Mouse (Mus musculus) neural tube, embryonic 13.5 days (tissue): ENCODE results near the gene Notch4. TPM values are rescaled to one million over a fixed set of nuclear protein-coding genes. Genes with fewer than 3 reads are reported as not detected.

ENCODE experiments used
- ATAC-seq: fragments of 200-750 bp; cut with Nextera tagmentation; 2 replicates; pipeline ENCODE4 v1.8.0; 2017; ENCODE audit warnings: low read depth, mild to moderate bottlenecking, moderate TSS enrichment, moderate library complexity
- H3K27ac ChIP-seq: fragments of 300-500 bp; sonication (generic); replicated peaks from 2 replicates; pipeline ENCODE4 v1.5.1; 2015; ENCODE audit warnings: moderate library complexity, mild to moderate bottlenecking, inconsistent platforms
- H3K27me3 ChIP-seq: fragments of 300-500 bp; sonication (generic); 2 replicates; pipeline ENCODE4 v1.6.1; 2015; ENCODE audit warnings: mild to moderate bottlenecking, inconsistent platforms
- H3K36me3 ChIP-seq: fragments of 300-500 bp; sonication (generic); 2 replicates; pipeline ENCODE4 v1.6.1; 2015; ENCODE audit warnings: mild to moderate bottlenecking, inconsistent platforms
- H3K4me1 ChIP-seq: fragments of 300-500 bp; sonication (generic); replicated peaks from 2 replicates; pipeline ENCODE4 v1.6.1; 2015; ENCODE audit warnings: inconsistent platforms
- H3K4me2 ChIP-seq: fragments of 300-500 bp; sonication (generic); 2 replicates; pipeline ENCODE4 v1.6.1; 2015; ENCODE audit warnings: inconsistent platforms, mild to moderate bottlenecking, moderate library complexity
- H3K4me3 ChIP-seq: fragments of 300-500 bp; sonication (generic); 2 replicates; pipeline ENCODE4 v1.5.1; 2015; ENCODE audit warnings: mild to moderate bottlenecking, inconsistent platforms
- H3K9ac ChIP-seq: fragments of 300-500 bp; sonication (generic); 2 replicates; pipeline ENCODE4 v1.6.1; 2015; ENCODE audit warnings: moderate library complexity, mild to moderate bottlenecking, inconsistent platforms
- H3K9me3 ChIP-seq: fragments of 300-500 bp; sonication (generic); 2 replicates; pipeline ENCODE4 v1.6.1; 2016; ENCODE audit warnings: inconsistent platforms
- WGBS: fragments of 180-500 bp; shearing (Covaris S2); methylation state at CpG from one replicate; pipeline ENCODE4 v1.1.7; 2015; 5-methylcytosine and 5-hydroxymethylcytosine counted together
- polyA plus RNA-seq: library from polyadenylated mRNA; unstranded; fragments of >200 nt; fragmentation: Nextera tagmentation; extraction: Ambion mirVana; gene quantifications from 2 replicates; pipeline ENCODE4 v1.2.1, GENCODE M21; 2015

Notch4 gene
- polyA plus RNA-seq, 1 experiment from 2014 or later = 9.5 TPM

GRCm38 (mm10) chr17:34589206-34589605 lies 25.1 kb downstream of the Notch4 start:
- Histone ChIP-seq H3K9me3 (no peaks in the 10 kb centered on the region), H3K36me3 (no peaks in the 10 kb centered on the region), H3K9ac (peak overlapping the region; percentile 17; the same call in 1 of the 2 replicates), H3K4me2 (peak overlapping the region; percentile 21), H3K4me3 (no peak overlapping the region), H3K27ac (peak overlapping the region; percentile 54; the same call in 1 of the 2 replicates), H3K4me1 (peaks cover 75% of the 10 kb centered on the region), H3K27me3 (no peaks in the 10 kb centered on the region)
- 56% methylated on average over 7 of the region's 7 CpGs for WGBS
- ATAC-seq = no peak

DNA sequence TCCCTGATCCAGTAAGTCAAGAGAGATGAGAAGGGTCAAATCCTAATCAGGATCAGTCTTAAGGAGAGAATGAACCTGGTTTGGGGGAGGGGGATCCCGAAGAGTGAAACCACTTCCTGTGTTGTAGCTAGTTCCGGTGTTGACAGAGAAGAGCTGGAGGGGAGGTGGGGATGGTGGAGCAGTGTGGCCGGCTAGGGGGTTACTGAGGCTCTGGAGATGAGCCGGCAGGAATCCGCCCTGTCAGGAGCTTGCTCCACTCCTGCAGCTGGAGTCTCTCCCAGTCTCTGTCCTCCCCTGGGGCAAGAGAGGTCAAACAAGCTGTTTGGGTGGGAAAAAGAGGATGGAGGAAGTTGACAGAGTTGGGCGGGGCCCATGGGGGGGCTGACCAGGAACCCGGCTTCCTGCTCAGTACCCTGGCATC lies 25.6 kb downstream of the Notch4 start, which contains the start of gene Gpsm3:
TSS of gene Gpsm3 (plus strand) at position 126 of the 421 bp plus-strand sequence.
- no peaks in the 10 kb centered on the region for H3K9me3 ChIP-seq
- peaks cover 80% of the 10 kb centered on the region for H3K4me1 ChIP-seq
- H3K27ac ChIP-seq = peak within 1 kb of the TSS; percentile 99; the same call in 1 of the 2 replicates
- peaks cover 3% of the 10 kb centered on the region for H3K36me3 ChIP-seq
- peak within 1 kb of the TSS; percentile 91 for H3K4me2 ChIP-seq
- H3K9ac ChIP-seq = peak within 1 kb of the TSS; percentile 17; the same call in 1 of the 2 replicates
- 40% methylated on average over 7 of the region's 7 CpGs for WGBS
- H3K4me3 ChIP-seq = 0 out of 2 replicates have a peak within 1 kb of the TSS, but pooled peaks have one; percentile 0
- ATAC-seq = no peak
- no peaks in the 10 kb centered on the region for H3K27me3 ChIP-seq

- Histone ChIP-seq H3K4me1 (peaks cover 84% of the 10 kb centered on the region), H3K4me2 (peak overlapping the region; percentile 91), H3K9me3 (no peaks in the 10 kb centered on the region), H3K27ac (peak overlapping the region; percentile 99), H3K36me3 (peaks cover 10% of the 10 kb centered on the region), H3K4me3 (0 out of 2 replicates have a peak overlapping the region, but pooled peaks have one; percentile 0), H3K9ac (no peak overlapping the region), H3K27me3 (no peaks in the 10 kb centered on the region)
- 70% methylated on average over 15 of the region's 15 CpGs for WGBS
- no peak for ATAC-seq
Observed at GRCm38 (mm10) chr17:34590154-34590987, 26.3 kb downstream of the Notch4 start.

GRCm38 (mm10) chr17:34591029-34591993 lies 27.2 kb downstream of the Notch4 start, which contains the start of gene Pbx2:
TSS of gene Pbx2 (plus strand) at chr17:34591266.
- ATAC-seq = peak; percentile 6
- H3K9ac ChIP-seq = peak within 1 kb of the TSS; percentile 98
- H3K36me3 ChIP-seq = peaks cover 18% of the 10 kb centered on the region
- H3K27me3 ChIP-seq = no peaks in the 10 kb centered on the region
- peak within 1 kb of the TSS; percentile 81 for H3K4me3 ChIP-seq
- peak within 1 kb of the TSS; percentile 91 for H3K4me2 ChIP-seq
- WGBS = 3% methylated on average over 21 of the region's 21 CpGs
- H3K4me1 ChIP-seq = peaks cover 76% of the 10 kb centered on the region
- no peaks in the 10 kb centered on the region for H3K9me3 ChIP-seq
- peak within 1 kb of the TSS; percentile 99 for H3K27ac ChIP-seq

GRCm38 (mm10) chr17:34591994-34592375 lies 27.9 kb downstream of the Notch4 start:
- ATAC-seq = peak; percentile 15
- Histone ChIP-seq H3K9ac (peak overlapping the region; percentile 98), H3K36me3 (peaks cover 18% of the 10 kb centered on the region), H3K4me3 (peak overlapping the region; percentile 81), H3K9me3 (no peaks in the 10 kb centered on the region), H3K4me2 (peak overlapping the region; percentile 91), H3K4me1 (peaks cover 73% of the 10 kb centered on the region), H3K27me3 (no peaks in the 10 kb centered on the region), H3K27ac (peak overlapping the region; percentile 99)
- 2% methylated on average over 16 of the region's 35 CpGs for WGBS

DNA sequence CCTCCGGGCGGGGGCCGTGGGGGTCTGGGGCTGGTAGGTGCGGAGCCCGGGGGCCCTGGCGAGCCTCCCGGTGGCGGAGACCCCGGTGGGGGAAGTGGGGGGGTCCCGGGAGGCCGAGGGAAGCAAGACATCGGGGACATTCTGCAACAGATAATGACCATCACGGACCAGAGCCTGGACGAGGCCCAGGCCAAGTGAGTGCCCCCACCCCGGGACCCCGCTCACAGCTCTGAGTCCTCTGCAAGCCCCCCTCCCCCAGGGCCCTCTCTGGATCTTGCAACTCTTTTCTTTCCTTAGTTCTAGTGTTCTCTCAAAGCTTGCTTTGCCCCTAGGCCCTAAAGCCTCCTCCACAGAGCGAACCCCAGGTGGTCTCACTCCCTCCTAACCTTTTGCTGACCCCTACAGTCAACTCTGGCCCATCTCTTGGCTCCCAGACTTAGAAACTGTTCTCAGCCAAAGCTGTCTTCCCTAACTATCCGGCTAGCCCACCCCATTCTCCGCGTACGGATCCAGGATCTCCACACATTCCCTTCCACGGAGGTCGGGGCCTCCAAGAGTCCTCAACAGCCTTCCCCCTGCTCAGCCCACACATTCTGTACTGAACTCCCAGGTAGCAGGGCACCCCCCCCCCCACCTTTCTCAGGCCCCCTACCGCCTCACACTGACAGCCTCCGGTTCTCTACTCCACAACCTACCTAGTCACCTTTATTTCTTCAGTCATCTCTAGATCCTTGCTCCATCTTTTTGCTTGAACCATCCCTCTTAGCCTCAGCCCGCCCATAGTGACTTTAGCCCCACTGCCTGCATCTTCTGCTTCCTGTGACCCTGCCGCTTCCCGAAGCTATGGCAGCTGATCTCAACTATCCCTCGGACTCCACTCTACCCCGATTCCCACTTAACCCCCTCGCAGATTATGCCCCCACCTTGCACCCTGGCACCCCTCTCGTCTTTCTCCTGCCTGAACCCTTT lies 28.8 kb downstream of the Notch4 start:
- peak overlapping the region; percentile 81 for H3K4me3 ChIP-seq
- H3K4me1 ChIP-seq = peaks cover 76% of the 10 kb centered on the region
- peak overlapping the region; percentile 99 for H3K27ac ChIP-seq
- peak; percentile 33 for ATAC-seq
- no peaks in the 10 kb centered on the region for H3K9me3 ChIP-seq
- 2% methylated on average over 27 of the region's 32 CpGs for WGBS
- H3K36me3 ChIP-seq = peaks cover 18% of the 10 kb centered on the region
- peak overlapping the region; percentile 98 for H3K9ac ChIP-seq
- peak overlapping the region; percentile 91 for H3K4me2 ChIP-seq
- H3K27me3 ChIP-seq = no peaks in the 10 kb centered on the region

- WGBS = 48% methylated on average over 34 of the region's 34 CpGs
- peak overlapping the region; percentile 98 for H3K9ac ChIP-seq
- H3K27ac ChIP-seq = peak overlapping the region; percentile 99
- H3K4me2 ChIP-seq = peak overlapping the region; percentile 91
- H3K9me3 ChIP-seq = no peaks in the 10 kb centered on the region
- H3K27me3 ChIP-seq = no peaks in the 10 kb centered on the region
- peaks cover 70% of the 10 kb centered on the region for H3K4me1 ChIP-seq
- ATAC-seq = no peak
- peak overlapping the region; percentile 81 for H3K4me3 ChIP-seq
- H3K36me3 ChIP-seq = peaks cover 18% of the 10 kb centered on the region
Observed at GRCm38 (mm10) chr17:34593752-34594525, 29.9 kb downstream of the Notch4 start.

GRCm38 (mm10) chr17:34596098-34596497 lies 32.0 kb downstream of the Notch4 start:
- WGBS = 76% methylated on average over 8 of the region's 8 CpGs

DNA sequence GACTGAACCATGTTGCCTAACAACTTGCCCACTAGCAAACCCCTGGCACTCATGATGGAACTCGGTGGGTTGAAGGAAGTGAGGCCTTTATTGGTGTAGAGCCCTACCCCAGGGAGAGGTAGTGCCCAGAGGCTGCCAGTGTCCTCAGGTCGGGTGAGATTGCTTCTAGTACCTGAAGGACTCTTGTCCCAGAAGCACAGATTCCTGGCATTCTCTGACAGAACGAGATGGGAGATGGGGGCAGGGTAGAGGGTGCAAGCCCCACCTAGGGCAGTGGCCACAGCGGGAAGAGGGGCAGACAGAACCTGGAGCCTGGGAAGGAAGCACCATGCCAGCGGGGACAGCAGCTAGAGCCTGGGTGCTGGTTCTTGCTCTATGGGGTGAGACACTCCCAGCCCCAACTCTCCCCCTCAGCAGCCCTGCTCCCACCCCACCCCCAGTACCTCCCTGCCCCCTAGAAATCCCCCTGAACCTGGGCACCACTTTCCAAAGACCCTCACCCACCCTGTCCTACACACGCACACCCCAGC lies 33.6 kb downstream of the Notch4 start, which contains the start of gene Ager:
TSS of gene Ager (plus strand) at position 297 of the 530 bp plus-strand sequence.
- Histone ChIP-seq H3K4me2 (no peak within 1 kb of the TSS), H3K9me3 (no peaks in the 10 kb centered on the region), H3K4me3 (no peak within 1 kb of the TSS), H3K36me3 (peaks cover 41% of the 10 kb centered on the region), H3K27ac (0 out of 2 replicates have a peak within 1 kb of the TSS, but pooled peaks have one; percentile 34), H3K9ac (peak within 1 kb of the TSS; percentile 34; the same call in 1 of the 2 replicates), H3K4me1 (peaks cover 50% of the 10 kb centered on the region), H3K27me3 (no peaks in the 10 kb centered on the region)
- no peak for ATAC-seq
- WGBS = 20% methylated on average over 6 of the region's 6 CpGs

More at GRCm38 (mm10) chr17:34596098-34596497, 32.0 kb downstream of the Notch4 start:
- Histone ChIP-seq H3K27ac (no peak overlapping the region), H3K36me3 (peaks cover 32% of the 10 kb centered on the region), H3K4me1 (peaks cover 49% of the 10 kb centered on the region), H3K4me2 (no peak overlapping the region), H3K9me3 (no peaks in the 10 kb centered on the region), H3K27me3 (no peaks in the 10 kb centered on the region), H3K4me3 (no peak overlapping the region), H3K9ac (no peak overlapping the region)
- ATAC-seq = no peak

- WGBS = 76% methylated on average over 9 of the region's 9 CpGs
- Histone ChIP-seq H3K9ac (no peak overlapping the region), H3K9me3 (no peaks in the 10 kb centered on the region), H3K4me2 (no peak overlapping the region), H3K27me3 (no peaks in the 10 kb centered on the region), H3K36me3 (peaks cover 36% of the 10 kb centered on the region), H3K4me3 (no peak overlapping the region), H3K27ac (no peak overlapping the region), H3K4me1 (peaks cover 37% of the 10 kb centered on the region)
- ATAC-seq = no peak
Observed at GRCm38 (mm10) chr17:34599891-34600290, 35.8 kb downstream of the Notch4 start.
